Mouse (Mus musculus) c-Kit-positive CD71-positive TER-119-positive erythroid progenitor cells, embryonic 14.5 days (primary cell): ENCODE measurements around the gene Herpud2.
A peak's percentile ranks its signal among the peaks of the same experiment; 100 is the strongest.

Experiments
- DNase-seq: peaks from one replicate; pipeline ENCODE4 v3.0.0-alpha.2; 2013; ENCODE audit warnings: low spot score

Gene Herpud2

DNA sequence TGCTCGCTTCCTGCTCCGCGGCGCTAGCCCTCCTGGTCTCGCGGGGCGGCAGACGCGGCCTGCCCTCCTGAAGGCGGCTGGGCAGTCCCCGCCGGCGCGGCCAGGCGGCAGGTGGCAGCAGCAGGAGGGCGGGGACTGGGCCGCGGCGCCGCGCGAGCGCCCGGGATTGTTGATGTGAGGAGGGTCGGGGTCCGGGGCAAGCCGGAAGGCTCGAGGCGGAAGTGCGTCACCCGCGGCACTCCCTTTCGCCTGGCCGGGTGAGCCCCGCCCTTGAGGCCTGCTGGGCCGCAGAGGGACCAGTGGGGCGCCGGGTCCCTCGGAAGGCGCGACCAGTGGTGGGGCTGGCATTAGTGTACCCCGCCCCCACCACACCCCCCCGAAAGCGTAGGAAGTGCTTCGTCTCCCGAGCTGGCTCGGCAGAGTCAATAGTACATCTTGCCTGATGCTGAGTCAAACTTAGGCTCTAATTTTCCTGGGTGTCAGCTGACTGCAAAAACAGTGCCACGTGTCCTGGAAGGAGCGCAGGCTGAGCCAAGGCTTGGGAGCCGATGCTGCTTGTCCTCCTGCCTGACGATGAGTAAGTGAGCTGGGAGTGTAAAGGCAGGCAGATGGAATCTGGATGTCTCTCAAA is at the start of gene Herpud2:
TSS of gene Herpud2 (minus strand) at position 210 of the 631 bp plus-strand sequence.
- DNase-seq: peak; percentile 83

DNA sequence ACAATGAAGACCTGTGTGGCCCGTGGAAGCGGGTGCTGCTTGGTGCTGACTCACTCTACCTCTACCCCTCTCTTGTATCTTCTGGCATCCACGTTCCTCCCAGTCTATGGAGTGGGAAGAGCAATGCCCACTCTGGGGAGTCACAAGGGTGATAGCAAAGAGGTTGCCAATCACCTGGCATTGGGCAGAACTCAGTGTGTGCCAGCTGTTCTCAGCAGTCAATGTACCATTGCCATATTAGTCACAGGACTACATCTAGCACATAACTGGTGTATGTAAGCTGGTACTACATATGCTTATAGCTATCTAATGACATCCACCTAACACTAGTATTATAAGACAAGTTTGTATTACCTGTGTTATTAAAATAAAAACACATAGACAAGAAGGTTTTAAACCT is 49.4 kb upstream of the Herpud2 start:
- no peak for DNase-seq

DNA sequence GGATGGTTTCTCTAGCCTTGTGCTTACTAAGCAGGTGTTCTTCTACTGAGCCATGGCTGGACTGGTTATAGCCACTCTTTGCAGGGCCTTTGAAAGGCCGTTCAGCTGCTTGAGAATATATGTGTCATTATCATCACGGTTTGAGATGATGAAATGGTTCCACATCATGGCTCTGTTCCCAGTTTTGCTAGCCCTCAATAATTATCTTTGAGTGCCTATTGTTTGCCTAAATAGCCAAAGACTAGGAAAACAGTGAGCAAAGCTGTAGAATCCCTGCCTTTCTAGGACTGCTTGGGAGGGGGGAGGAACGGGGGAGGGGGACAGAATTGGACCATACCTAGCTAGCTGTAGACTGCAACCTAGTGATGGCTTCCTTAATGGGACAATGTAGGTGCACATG is 48.5 kb upstream of the Herpud2 start:
- no peak for DNase-seq

DNA sequence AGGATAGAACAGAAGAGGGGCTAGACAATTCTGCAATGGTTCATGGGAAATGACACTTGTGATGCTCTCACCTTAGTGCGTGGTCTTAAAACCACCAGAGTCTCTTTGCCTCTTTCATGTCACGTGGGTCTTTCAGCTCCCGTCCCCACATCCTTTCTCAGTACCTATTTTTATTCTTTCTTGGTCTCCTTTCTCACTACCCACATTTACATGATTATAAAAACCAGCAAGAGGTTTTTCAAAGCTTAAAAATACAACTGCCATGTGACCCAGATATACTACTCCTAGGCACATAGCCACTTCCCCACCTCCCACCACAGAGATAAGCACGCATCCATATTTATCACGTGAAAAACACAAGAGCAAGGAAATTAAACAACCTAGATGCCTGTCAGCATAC is 45.1 kb upstream of the Herpud2 start:
- DNase-seq: no peak

DNA sequence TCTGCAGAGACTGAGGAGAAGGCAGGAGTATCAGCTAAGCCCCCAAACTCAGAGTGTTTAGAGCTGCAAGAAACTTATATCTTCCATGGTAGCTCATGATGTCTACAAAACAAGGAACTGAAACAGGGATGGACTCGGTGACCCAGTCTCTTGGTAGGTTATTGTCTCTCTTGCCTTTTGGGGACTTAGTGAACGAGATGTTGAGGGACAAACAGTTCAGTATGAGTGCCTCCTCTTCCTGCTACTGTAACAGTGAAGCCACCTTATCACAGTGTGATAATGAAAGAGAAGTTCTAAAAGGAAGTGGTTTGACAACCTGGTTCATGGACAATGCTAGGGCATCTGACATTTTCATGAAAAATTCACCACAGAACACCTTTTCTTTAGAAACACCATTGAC is 40.0 kb upstream of the Herpud2 start:
- no peak for DNase-seq

DNA sequence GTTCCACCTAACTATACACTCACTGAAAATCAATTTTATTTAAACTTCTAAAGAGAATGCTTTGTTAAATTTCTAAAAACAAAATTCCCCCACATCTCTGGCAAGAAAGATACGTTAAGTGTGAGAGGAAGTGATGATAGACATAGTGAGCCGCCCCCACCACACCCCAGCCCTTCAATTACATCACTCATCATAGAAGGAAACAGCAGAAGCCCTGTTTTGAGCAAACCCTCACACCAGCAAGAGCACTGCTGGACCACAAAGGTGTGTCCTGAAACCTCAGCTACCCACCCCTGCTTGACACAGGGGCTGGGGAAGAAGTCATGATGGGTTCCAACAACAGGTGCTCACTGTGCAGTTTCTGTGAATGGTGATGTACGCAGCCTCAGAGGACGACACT is 34.9 kb upstream of the Herpud2 start:
- no peak for DNase-seq

DNA sequence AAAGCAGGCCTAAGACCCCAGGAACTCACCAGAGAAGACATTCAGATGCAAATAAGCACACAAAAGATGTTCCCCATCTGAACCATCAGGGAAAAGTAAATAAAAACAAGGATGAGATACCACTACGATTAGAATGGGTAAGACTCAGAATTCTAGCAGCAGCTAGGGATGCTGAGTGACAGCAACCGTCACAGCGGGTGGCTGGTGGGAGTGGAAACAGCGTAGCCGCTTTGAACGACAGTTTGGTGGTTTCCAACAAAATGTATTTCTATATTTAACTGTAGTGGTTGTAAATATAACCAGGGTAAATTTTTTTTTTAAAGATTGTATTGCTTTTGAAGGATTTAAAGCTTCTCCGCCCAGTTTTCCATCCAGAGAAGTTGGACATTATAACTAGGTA is 34.2 kb upstream of the Herpud2 start:
- DNase-seq: no peak

DNA sequence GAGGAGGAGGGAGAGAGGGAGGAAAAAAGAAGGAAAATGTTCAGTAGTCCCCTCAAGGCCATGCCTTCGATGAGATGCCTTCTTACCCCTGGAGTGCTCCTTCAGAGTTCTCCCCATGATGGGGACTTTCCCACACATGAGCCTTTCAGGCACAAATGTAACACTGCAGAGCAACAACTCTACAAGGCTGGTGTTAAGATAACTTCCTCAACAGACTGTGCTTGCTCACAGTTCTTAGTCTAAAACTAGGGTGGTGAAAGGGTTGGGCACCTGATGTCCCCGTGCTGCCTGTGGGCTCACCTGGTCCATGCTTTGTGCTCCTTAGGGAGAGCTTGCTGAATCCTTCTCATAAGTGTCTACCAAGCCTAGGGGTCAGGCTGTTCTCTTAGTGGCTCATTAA is 33.0 kb upstream of the Herpud2 start:
- DNase-seq: no peak

DNA sequence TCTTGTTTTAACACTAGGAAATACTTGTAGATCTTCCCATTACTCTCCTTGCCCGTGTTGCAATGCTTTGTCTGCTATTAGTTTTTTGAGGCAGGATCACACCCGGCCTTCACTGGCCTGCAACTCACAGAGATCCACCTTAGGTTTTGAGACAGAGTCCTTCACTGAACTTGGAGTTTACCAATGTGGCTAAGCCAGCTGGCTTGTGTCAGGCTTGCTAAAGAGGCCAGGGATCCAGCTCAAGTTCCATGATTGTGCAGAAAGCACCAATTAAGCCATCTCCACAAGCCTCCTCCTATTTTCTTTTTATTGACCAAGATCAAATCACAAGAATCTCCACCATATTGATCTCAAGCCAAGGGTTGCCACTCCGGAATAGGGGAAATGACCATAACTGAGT is 26.4 kb upstream of the Herpud2 start:
- no peak for DNase-seq

DNA sequence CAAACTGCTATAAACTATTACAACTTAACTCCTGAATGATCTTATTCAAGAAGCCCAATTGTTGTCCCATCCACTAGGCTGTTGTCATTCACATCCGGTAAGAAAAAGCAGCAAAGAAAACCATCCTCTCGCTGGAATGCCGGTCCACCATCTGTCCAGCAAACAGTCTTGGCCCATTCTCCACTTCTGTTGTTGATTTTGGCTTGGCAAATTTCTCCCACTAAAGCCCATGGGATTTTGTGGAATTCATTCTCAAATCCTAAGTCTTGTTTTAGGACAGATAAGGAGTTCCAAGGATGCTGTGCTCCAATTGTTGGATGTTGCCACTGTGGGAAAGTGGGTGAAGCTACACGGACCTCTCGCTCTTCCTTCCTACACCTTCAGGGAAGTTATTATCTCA is 25.6 kb upstream of the Herpud2 start:
- no peak for DNase-seq

DNA sequence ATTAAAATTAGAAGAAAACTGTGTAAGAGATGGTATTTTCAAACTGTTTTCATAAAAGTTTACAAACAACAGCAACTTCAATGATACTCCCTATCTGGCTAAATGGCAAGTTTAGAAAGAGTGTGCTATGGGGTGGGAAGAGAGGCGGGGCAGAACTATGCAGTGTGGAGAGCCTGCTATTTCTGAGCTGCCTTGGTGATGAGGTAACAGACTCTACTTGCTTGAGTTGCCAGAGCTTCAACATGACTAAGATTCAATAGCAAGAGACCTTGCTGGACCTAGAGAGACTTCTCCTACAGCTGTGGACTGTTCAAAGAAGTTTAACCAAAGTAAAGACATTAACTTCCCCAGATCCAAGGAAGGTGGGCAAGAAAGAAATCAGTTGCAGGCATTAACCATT is 24.9 kb upstream of the Herpud2 start:
- no peak for DNase-seq

DNA sequence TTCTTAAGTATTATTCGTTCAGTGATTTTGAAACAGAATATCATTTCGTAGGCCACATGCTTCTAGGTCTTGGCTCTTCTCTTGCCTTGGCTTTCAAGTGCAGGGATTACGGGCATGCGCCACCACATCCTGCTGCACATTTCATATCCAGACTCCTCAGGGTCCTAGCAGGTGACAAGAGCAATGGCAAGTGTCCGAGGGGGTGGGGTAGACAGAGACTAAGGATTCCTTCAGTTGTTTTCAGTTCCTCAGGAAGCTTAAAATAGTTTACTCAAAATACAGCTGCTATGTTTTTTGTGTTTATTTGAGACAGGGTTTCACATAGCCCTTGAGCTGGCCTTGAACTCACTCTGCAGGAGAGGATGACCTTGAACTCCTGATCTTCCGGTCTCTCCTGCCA is 24.4 kb upstream of the Herpud2 start:
- DNase-seq: no peak

DNA sequence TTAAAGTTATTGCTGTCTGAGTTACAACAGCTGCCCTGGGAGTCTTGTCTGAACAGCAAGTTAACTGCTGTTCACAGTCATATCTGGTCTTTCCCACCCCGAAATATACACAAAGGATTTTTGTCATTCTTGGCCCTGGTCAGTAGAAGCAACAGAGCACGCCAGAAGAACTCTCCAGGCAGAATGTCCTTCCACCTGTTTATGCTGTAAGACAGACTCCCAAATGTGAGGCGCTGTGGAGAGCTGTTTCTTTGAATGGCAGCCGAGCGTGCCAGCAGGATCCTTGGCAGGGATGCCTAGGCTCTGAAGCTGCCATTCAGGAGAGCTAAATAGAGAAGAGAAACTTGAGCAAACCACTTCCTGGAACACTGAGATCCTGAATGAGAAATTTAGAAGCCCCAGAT is 23.4 kb upstream of the Herpud2 start:
- no peak for DNase-seq

DNA sequence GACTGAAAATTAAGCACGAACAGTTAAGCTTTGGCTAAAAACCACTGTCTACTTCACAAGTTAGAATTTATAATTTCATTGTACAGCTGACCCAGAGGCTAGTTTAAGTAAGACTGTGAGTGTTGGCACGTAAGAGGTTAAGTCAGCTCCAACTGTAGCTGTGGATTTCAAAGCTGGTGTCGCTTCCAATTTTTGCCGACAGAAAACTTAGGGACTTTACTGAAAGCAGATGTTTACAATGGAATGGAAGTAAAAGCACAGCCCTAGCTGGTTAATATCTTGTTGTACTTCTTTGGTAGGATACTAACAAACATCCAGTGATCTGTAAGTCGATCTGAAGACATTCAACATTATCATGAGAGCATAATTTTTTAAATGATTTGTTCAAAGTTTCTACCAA is 23.0 kb upstream of the Herpud2 start:
- DNase-seq: no peak

DNA sequence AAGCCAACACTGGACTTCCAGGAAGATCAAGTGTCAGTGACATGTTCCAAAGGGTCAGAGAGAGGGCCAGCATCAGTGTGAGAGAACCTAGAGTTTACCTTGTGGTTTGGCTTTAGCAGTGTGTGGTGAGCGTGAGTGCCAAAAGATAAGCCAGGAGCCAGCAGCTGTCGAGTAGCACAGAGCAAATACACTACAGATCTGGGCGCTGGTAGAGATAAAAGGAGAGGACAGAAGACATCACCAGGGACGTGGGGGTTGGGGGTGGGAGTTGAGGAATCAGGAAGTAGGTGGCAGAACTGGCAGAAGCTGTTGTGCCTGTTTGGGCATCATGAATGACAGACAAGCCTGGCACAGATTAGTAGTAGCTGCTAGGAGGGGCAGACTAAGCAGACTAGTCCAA is 21.6 kb upstream of the Herpud2 start:
- no peak for DNase-seq

DNA sequence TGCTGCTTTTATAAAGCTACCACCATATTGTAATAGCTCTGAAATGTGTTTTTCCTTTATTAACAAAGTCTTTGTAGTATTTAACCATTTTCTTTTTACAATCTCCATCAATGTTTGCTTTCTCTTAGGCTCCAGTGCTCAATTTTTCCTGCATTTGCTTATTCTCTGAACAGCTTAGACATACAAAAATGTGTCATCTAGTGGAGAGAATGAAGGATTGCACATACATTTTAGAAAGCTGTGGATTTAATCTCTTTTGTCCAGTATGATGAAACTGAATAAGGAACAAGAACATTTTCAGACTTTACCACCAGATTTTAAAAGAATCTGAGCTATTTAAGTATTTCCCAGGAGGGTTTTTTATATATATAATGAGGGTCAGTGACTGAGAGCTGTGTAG is 18.0 kb upstream of the Herpud2 start:
- DNase-seq: no peak

DNA sequence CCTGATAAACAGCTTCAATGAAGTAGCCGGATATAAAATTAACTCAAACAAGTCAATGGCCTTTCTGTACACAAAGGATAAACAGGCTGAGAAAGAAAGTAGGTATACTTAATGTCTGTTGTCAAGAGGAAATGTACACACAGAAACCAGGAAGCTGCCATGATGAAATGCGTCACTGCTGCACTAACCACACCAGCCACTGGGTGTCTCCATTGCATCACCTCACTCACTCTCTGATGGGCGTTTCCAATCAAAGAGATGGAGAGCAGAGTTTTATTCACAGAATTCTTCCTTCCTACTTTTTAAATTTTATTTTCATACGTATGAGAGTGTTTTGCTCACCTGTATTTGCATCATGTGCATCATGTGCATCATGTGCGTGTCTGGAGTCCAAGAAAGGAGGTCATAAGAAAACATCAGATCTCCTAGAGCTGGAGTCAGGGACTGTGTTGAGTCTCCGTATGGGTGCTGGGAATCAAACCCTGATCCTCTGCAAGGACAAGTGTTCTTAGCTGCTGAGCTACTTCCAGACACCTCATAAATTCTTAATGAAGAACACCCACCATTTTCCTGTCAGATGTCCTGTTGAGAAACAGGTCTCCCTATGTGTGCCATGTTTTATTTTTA is 16.0 kb upstream of the Herpud2 start:
- peak; percentile 72 for DNase-seq

DNA sequence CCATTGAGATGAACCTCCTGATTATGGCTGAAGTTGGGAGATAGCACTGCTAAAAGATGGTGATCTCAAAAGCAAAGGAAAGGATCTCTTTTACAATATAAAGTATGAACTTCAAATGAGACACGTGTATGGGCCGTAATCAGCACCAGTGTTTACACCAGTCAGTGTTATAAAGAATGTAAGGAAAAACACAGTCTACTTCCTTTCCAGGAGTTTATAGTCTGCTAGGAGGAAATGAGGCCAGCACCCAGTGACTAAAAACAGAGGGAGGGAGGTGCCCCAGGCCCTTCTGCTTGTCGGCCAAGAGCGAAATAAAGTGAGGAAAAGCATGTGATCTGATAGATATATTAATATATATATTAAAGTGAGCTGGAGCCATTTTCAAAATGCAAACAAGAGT is 6.6 kb upstream of the Herpud2 start:
- DNase-seq: no peak

DNA sequence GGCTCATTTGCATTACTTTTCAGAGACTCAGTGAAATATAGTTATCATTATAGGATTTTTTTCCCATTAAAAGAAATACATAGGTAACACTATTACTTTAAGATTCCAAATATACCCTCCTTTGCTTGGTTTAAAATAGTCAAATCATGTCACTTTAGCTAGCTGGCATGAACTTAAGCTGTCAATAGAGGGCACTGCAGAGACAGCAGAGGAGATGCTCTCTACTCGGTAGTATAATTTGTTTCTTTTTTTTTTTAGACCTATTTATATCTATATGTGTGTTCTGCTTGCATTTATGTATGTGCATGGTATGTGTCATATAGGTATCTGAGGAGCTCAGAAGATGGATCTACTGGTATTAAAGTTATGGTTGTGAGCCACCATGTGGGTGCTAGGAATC is 4.8 kb upstream of the Herpud2 start:
- DNase-seq: no peak

DNA sequence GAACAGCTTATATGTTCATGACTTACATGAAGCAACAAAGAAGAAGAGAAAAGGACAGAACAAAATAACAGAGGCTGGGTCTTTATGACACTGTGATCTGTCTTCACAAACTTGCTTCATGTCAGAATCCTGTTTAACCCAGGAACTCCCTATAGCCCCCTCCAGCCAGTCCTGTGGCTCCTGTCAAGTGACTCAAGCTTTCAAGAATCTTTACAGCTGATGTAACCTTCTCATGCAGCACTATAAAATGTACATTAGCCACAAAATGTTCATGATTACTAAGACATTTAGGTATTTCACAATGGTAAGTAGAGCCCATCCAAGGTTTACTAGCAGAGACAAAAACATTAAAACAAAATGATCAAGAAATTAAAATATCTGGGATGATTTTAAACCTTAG is 1.4 kb upstream of the Herpud2 start:
- no peak for DNase-seq

DNA sequence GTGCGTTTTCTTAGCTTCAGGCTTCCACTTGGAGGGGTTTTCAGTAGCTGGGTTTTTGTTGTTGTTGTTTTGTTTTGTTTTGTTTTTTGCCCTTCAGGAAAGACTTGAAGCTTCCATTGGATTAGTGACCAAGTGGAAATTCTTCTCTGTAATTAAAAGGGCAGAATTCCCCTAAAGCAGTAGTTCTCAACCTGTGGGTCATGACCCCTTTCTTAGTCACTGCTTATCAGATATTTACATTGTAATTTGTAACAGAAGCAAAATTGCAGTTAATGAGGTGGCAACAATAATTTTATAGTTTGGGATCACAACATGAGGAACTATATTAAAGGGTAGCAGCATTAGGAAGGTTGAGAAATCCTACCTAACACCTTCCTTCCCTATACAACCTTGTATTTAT is 837 bp upstream of the Herpud2 start:
- DNase-seq: no peak

DNA sequence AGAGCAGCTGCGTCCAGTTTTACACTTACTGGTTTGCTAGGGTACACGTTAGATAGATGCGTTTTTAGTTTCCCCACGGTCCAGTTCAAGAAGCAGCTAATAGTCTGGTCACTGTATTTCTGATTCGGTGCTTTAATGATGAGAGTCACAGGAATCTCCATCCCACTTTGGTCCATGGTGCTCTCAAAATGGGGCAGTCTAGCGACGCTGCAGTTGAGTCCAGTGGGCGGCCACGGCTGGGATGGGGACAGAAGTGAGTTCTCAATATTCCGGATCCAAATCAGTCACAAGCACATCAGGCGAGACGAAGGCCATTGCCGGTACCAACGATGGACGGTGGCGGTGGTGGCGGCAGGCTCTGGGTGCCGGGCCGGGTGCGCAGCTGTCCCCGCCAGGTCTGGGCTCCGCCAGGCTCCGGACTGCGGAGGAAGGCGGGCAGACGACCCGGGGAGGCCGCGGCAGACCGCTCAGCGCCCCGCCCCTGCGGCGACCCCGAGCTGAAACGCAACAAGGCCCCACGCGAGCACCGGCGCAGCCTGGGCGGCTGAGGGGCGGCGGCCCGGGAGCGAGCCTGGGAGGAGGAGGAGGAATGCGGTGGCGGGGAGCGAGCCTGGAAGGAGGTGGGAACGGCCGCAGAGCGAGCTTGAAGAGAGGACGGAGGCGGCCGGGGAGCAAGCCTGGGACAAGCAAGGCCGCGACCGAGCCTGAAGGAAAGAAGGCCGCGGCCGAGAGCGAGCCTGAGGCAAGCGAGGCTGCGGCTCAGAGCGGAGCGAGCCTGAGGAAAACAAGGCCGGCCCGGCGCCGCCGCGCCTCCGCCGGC is 619 bp downstream of the Herpud2 start:
- DNase-seq: no peak

DNA sequence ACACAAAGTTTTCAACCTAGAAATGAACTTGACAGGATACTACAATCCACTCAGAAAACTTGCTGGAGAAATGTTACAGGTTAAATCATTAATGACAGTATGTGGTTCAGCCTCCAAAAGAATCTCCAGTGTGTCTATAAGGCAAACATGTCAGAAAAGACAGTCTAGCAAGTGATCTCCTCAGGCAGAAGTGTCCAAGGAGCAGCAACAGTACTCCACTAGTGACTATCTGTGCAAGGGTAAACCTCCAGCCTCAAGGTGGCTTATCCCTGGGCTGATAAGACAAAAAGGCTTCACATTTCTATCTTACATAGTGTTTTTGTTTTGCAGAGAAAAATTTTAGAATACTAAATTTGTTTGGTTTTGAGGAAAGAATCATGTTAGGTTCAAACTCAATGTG is 2.9 kb downstream of the Herpud2 start:
- peak; percentile 69 for DNase-seq

DNA sequence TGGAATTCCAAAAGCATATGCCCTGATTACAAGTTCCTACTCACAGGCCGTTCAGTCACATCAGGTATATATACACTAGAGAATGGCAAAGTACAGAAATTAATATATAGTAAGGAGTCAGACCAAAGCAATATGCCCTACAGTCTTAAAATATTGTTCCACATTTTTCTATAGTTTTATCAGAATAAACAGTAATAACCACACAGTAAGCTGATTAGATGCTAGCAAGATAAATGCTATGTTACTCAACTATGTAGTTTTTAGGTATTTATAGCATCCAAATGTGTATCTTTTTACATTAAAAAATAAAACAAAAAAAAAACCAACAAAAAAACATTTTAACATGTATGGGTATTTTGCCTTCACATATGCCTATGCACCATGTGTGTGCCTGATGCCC is 5.7 kb downstream of the Herpud2 start:
- no peak for DNase-seq
